Mouse (Mus musculus) small intestine, adult 2 months (tissue): Measurements from ENCODE around the gene Fam78a.
A peak's percentile ranks its signal among the peaks of the same experiment; 100 is the strongest.

ENCODE experiments used
- CTCF ChIP-seq: fragments of 200-500 bp; IDR thresholded peaks from 2 replicates; pipeline ENCODE4 v1.5.1; 2012; ENCODE audit warnings: low read depth, mild to moderate bottlenecking, control low read depth, inconsistent platforms, low read length, moderate library complexity, mixed read lengths; ENCODE audit not compliant: insufficient replicate concordance, insufficient read length; ENCODE audit errors: extremely low read depth
- POLR2A ChIP-seq: fragments of 200-500 bp; IDR thresholded peaks from 2 replicates; pipeline ENCODE4 v1.6.1; 2012; ENCODE audit warnings: low read depth, mild to moderate bottlenecking, control low read depth, inconsistent platforms, low read length, moderate library complexity

DNA sequence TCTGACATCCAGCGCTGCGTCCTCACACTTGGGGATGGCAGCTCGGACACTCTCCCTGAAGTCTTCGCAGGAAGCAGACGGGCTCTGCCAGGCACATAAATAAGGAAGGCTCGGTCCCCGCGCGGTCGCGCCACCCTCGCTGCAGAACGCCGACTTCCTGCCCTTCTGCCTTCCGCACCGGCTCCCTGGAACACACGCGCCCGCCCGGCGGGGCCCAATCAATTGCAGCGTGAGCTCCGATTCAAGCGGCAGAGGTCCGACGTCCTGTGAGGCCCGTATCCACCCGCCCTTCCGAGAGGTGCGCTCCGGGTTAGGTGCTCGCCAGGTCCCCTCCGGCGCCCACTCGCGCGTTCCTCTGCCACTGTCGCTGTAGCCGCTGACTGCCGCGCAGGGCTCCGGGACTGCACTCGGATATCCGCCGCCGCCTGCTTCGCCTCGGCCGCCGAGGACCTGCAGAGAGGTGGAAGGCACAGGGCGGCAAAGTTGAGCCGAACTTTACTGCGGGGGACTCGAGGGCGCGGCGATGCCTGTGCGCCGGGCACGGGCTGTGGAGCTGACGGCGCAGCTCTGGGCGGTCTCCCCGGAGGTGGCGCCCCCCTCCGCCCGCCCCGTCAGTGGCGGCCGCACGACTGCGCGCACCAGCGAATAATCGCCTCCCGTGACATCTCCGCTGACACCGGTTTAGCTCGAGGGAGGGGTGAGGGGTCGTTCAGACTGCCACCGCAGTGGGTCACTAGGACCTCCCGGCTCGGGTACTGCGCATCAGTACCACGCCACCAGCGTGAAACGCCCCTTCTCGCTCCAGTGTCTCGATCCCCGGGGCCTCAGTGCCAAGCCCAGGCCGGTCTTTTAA is 1.3 kb downstream of the Fam78a start:
- TF ChIP-seq CTCF, result 0 out of 2 replicates have a peak, but pooled peaks have one; percentile 20
- TF ChIP-seq POLR2A, result peak; percentile 28; the same call in 1 of the 2 replicates
